Mouse (Mus musculus) left cerebral cortex, postnatal 4 days (tissue): Measurements from ENCODE around the gene Erp29. TPM values are rescaled to one million over a fixed set of nuclear protein-coding genes. Genes with fewer than 3 reads are reported as not detected.
"Not testable (repeated sequence)": the region's sequence is repeated elsewhere in the genome, so short reads cannot be mapped to it uniquely, and the experiment has no call there.

Experiments used
- DNase-seq: peaks from one replicate; pipeline ENCODE4 v3.0.0-alpha.2; 2022
- intact Hi-C: fragments of 180-260 bp; cut with DNase I; formaldehyde crosslinking; loops from one replicate; pipeline ENCODE4 v1.15.1; 2025
- total RNA-seq, 2 experiments: library from RNA; stranded (reverse); gene quantifications; 2 replicates each; pipeline ENCODE4 v1.2.3; 2021

Erp29 gene
- total RNA-seq = 100 to 1,000 TPM; 159 to 164 TPM

DNA sequence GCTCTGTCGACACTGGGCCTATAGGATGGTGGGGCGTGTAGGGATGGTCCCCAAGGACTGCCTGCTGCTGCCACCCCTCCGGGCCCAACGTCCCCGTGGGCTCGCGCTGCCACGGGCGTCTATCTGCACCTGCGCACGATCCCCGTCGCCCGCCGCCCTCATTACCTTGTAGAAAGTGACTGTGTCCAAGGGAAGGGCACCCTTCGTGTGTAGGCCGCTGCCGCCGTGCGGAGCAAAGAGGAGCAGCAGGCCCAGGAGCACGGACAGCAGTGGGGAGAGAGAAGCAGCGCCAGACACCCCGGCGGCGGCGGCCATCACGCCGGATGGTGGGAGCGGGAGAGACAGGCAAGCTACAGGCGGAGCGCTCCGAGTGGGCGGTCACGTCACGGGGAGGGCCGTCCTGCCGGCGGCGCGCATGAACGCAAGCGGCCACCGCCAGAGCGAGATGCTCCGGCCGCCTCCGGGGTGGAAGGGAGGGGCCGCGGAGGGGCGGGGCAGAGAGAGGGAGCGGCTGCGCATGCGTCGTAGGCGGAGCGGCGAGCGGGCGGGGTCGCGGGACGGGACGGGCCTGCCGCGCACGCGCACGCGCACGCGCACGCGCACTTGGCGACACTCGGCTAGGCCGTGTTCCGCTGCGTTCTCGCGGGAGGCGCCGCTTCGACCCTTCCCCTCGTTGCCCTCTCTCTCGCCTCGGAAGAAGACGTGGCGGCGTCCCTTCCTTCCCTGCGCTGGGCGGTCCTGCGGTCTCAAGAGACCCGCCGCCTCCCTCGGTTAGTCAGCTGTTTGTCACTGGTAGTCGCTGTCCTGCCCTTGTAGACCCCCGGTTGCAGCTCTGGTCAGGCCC, at the start of gene Erp29:
Gene Erp29 (minus strand): TSS at position 481 of the 844 bp plus-strand sequence.
- intact Hi-C loops = no loop called here
- peak; percentile 99 for DNase-seq

DNA sequence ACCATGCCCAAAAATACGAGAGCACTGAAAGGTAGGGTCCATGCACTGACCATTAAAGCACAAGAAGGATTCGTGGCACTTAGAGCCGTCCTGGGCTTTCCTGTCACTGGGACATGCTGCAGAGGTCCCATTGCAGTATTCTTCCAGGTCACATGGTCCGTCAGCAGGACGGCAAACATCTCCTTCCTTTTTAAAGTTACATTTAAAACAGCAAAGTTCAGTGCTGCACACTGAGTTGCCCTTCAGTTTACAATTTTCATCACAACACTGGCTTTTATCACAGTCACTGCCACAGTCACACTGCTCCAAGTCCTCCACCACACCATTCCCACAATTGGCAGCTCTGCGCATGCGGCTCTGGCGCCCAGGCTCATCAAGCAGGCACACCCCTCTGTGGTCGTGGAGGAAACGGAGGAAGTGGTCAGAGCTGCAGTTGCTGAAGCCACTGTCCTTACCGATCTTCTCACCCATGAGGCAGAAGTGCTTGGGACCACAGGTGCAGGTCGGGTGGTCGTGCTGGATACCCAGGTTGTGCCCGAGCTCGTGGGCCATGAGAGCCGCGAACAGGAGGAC, 49.2 kb upstream of the Erp29 start:
- intact Hi-C loops, DNase-seq: not testable (repeated sequence)

DNA sequence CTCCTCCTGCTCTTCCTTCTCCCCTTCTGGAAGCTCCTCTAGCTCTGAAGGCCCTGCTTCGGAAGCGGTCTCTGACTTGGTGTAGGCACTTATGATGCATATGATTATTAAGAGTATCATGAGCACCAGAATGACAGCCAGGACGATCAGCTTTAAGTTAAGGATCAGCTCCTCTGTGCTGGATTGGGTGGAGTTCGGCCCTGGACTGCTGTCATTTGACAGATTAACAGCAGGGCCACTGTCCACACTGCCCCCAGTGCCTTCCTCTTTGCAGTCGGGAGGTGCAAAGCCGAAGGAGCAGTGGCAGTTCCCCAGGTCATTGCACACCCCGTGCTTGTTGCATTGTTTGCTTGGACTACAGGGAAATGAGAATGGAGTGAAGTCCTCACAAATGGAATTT, 48.4 kb upstream of the Erp29 start:
- no peak for DNase-seq
- intact Hi-C loops = no loop called here

DNA sequence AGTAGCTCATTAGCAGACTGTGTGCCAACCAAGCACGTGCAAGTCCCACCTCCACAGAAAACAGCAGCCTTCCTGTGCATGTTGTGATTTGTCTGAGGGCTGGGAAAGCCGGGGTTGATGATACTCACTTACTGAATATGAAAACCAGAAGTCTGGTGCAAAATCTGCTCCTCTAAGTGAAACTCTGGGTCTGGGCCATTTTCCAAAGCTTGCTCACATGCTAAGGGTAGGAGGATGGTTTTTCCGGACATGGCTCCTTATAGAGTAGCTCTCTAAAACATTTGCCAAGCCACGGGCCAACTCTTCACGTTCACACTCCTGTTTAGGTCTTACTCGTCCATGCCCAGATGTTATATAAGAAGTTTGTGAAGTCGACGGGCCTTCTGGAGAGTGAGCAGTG, 41.0 kb upstream of the Erp29 start:
- intact Hi-C loops = no loop called here
- no peak for DNase-seq

DNA sequence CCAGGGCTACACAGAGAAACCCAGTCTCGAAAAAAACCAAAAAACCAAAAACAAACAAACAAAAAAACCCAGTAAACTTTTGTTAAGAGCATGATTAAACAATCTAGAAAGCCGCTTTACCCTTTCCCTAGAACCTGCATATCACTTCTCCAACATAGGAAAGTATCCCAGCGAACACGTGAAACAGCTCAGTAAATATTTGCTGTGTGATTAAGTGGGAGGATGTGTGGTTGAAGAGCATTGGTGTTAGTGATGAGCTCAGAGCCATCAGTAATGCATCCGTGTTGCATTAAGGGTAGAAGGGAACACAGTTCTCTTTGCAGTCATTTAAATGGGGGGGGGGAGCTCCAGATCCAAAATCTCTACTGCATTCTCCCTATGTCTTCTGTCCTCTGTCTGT, 32.5 kb upstream of the Erp29 start:
- DNase-seq = no peak
- intact Hi-C loops = no loop called here

DNA sequence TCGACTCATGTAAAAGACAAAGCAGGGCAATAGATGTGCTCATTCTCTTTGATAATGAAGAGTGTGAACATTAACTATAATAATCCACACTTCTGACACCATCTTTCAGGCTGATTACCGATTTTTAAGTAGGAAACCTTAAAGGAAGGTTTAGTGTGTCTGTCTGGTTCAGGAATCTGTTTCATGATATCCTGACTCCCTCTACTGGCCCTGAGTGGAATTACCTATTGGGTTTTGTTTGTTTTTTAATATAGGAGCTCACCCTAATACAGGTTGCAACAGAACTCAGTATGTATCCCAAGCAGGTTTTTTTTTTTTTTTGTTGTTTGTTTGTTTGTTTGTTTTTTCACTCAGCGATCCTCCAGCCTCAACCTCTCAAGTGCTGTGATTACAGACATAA, 25.4 kb upstream of the Erp29 start:
- intact Hi-C loops = no loop called here
- no peak for DNase-seq

DNA sequence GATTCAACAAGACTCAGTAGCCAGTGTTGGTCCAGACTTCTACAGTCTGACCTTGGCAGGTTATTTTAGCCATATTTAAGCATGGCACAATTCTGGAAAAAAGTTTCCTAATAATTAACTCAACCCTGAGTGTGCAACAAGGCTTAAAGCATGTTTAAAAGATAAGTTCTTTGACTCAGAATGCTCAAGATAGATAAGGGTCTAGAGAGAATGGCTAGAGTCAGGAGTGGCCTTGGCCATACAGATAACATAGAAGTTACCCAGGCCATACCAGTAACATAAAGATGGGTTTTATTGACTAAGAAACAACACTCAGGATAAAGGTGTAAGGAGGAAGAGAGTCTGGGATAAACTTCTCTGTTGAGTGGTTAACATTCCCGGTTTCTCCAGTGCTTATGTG, 23.7 kb upstream of the Erp29 start:
- intact Hi-C loops = no loop called here

DNA sequence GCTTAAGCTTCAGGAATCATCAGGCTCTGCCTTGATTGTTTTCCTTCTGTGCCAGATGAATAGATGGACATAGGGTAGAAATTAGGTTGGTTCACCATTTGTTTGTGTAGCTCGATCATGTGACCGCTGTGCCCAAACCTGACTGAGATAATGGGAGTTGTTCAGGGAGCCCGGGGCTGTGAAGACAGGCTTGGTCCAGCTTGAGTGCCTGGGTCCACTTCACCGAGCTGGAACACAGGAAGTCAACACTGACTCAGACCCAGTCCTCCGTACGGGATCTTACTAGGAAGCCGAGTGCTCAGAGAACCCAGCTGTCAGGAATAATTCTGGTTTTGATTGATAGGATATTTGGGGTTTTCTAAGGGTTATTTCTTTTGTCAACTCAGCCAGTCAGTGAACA, 22.3 kb upstream of the Erp29 start:
- no peak for DNase-seq
- intact Hi-C loops = no loop called here

More for the DNA sequence above, 23.7 kb upstream of the Erp29 start:
- DNase-seq = no peak

DNA sequence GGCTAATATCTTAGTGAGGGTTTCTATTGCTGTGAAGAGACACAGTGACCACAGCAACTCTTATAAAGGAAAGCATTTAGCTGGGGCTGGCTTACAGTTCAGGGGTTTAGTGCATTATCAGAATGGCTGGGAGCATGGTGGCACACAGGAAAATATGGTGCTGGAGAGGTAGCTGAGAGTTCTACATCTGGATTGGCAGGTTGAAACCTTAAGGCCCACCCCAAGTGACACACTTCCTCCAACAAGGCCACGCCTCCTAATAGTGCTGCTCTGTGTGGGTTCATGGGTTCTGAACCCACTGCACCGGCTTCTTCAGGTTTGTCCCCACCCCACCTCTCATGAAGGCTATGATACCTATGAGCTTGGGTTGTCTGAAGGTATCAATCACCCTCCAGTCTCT, 20.1 kb upstream of the Erp29 start:
- intact Hi-C loops = no loop called here
- DNase-seq = no peak

DNA sequence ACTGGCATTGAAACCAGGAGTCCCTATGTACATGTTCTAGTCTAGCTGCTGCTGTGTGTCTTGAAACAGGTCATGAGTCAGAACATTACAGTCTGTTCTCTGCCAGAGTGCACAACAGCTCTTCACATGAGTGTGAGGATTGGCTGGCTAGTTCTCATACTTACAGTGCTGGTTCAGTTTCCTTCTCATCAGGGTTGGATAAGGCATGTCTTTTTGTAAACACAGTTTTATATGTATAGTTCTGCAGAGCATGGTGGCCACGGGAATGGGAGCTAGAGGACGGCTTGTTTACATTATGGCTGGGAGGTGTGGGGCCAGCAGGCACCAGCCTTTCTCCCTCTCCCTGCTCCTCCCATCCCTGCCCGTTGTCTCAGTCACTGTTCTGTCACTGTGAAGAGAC, 17.3 kb upstream of the Erp29 start:
- no peak for DNase-seq
- intact Hi-C loops = no loop called here

DNA sequence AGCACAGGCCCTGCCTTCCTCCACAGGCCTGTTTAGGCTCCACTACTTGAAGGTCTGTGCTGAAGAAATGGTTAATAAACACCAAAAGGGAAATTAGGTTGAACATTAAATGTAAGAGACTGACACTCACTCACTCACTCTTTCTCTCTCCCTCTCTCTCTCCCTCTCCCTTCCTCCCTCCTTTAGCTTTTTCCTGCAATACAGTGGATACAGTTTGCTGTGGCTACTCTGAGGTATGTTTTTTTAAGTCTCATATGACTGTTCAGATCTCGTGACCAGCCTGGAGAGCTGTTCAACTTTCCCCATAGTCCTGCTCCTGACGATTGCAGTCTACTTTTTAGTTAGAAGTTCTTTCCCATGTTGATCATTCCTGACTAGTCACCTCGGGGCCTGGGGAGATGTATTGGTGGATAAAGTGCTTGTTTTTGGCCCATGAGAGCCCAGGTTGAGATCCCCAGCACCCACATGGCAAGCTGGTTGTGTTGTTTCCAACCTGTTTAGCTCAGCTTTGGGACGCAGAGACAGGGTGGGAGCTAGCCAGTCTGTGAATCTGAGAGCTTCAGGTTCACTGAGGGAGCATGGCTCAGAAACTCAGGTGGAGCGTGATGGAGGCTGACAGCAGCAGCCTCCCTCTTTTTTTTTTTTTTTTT, 11.4 kb upstream of the Erp29 start:
- intact Hi-C loops = no loop called here

DNA sequence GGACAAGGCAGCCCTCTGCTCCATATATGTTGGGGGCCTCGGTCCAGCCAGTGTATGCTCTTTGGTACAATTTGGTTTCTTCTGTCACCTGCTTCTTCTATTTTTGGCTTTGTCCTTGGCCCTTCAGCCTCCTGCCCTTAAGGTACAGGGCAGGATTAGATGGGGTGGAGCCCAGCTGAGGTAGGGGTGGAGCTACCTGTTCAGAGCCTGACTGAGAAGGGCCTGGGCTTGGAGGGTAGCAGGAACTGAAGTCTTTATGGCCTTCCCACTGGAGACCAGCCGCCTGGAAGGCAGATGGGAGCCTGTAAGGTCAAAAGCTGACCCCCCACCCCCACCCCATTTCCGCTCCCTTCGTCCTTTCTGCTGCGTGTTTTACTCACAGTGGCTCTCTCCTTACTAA, 10.7 kb upstream of the Erp29 start:
- intact Hi-C loops = no loop called here
- no peak for DNase-seq

More for the DNA sequence above, 11.4 kb upstream of the Erp29 start:
- no peak for DNase-seq

DNA sequence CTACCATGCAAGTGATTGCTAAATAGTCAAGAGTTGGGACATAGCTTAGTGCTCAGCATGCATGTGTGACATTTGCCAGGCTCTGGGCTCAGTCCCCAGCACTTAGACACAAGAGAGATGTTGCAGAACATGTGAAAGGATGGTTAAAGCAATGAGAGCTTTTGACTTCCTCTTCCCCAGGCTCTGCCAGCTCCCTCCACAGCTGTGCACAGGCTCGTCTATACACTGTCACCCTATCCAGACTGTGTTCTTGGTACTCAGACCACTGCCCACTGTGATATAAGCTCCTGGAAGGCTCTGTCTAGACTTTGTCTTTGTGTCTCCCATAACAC, 9.8 kb upstream of the Erp29 start:
- intact Hi-C loops = no loop called here
- DNase-seq = no peak

DNA sequence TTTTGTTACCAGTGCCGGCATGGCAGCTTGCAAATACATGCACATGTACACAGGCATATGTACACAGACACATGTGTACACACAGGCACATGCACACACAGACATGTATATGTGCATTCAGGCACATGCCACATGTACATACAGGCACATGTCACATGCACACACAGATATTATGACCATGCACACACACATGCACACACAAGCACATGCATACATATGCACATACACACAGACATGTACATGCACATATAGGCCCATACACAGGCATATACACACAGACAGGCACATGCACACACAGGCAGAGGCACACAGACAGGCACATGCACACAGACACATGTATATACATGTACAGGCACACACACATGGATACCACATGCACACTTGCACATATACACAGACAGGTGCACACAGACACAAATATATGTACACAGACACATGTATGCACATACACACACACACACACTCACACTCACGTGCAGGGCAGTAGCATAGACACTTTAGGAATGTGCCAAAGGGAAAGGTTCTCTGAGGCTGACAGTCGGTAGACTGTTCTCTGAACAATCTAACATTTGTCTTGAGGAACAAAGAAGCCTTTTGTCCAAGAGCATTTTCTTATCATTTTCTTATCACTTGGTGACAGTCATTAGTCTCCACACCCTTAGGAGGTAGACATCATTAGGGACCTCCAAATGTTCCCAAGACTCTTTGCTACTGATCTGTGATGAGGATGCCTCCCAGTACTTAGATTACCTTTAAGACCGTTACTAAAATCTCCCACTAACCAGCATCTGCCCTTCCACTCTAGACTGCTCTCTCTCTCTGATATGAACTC, 9.2 kb upstream of the Erp29 start:
- DNase-seq = no peak
- intact Hi-C loops = no loop called here

DNA sequence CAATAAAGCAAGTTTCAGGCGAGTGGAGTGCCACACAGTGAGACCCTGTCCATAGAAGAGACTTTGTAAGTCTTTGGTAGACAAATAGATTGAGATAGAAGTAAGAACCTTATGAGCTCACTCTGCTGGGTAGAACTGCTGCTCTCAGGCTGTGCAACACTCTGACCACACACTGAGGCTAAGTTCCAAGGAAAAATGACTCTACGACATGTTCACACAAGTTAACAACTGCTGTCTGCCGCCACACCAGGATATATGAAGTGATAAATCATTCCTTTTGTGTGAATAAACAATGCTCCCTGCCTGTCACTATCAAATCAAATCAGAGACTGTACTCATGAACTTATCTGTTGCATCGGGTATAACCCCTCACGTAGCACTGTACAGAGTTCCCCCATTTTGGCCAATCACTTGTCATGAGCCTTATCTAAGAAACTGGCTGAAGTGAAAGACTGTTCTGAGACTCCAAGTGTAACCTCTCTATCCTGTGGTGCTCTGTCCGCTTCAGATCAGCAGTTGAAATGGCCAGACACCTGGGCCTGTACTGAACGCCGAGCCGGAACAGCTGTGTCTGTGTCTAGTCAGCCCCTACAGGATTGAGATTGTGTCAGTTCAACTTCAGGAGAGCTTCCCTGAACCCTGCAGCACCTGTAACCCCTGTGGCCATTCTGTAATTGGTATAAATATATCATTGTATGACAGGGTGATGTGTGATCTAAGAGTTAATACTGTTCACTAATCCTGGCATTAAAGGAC, 3.4 kb upstream of the Erp29 start:
- intact Hi-C loops = no loop called here
- DNase-seq = no peak

DNA sequence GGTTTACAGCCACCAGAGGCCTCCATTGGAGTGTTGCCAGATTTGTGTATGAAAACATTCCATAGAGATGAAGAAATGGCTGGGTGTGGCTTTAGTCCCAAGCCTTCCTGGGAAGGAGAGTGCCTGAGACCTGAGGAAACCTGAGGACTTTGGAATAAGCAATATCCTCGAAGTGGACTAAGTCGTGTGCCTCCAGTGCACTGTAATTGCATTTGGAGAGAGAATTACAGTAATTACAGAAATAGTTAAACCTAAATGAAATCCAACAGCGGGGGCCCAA, 2.1 kb upstream of the Erp29 start:
- intact Hi-C loops = no loop called here
- no peak for DNase-seq

DNA sequence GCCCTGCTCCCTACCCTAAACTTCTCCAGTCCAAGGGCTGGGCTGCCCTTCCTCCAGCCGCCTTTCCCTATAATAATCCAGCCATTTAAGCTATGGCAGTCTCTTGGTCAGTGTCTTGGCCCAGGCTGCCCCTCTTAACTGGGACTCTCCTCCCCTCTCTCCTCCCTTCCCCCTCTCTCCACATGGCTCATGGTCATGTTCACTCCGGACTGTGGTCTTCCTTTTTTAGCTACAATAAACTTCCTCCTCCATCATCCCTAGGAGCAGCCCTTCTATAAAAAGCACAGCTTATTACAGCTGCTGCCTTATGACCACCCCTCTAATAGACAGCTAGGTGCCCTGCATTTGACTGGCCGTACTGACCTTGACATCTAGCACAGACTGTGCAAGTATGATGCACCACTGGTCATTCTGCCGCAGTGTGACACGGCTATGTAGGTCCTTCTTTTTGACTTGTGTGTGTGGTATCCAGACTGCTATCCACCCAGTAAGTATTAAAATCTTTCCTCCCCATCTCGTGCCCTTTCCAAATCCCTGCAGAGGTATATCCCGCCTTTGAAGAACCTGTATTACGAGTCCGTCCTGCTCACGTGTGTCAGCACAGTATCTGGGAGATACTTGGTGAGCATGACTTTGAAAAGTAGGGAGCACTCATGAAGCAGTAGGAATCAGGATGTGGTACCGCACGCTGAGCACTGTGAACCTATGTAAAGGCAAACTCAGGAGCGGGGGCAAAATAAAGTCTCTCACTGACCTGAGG, 1.6 kb upstream of the Erp29 start:
- intact Hi-C loops = no loop called here

DNA sequence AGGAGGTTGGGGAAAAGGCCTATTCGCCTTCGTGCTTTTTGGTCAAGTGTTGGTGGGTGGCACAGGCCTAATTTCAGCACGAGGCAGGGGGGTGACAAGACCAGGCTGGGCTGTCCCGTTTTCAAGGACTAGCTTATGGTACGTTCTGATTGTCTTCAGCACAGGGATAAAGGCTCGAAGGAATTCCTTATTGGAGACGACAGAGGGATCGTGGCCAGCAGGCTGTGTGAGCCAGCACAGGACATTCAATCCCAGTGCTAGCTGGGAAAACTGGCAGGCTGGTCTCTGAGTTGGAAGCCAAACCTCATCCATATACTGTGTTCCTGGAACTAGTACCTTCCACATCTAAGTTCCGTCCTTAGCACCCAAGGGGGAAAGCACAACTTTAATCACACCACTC, 600 bp upstream of the Erp29 start:
- intact Hi-C loops = no loop called here
- peak; percentile 39 for DNase-seq

More for the DNA sequence above, 1.6 kb upstream of the Erp29 start:
- DNase-seq = no peak

DNA sequence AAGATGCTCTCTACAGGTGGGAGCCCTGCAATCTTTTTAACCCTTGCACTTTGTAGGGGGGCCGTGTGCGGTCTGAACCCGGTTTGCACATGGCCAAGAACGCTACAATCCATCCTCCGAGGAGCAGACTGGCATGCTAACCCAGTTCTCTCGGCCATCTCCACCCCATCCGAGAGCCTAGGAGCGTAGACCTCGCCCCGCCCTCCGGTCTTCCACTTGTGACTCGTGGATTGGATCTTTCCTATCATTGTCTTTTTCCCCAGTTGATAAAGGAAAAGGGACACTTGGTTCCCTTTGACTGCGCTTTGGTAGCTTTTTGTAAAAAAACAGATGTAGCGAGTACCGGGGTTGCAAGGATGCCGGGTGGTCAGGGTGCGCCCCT, 671 bp downstream of the Erp29 start, which contains the start of gene Tmem116:
Gene Tmem116 (plus strand): TSS at position 250 of the 382 bp plus-strand sequence.
- intact Hi-C loops = no loop called here
- peak; percentile 39 for DNase-seq

DNA sequence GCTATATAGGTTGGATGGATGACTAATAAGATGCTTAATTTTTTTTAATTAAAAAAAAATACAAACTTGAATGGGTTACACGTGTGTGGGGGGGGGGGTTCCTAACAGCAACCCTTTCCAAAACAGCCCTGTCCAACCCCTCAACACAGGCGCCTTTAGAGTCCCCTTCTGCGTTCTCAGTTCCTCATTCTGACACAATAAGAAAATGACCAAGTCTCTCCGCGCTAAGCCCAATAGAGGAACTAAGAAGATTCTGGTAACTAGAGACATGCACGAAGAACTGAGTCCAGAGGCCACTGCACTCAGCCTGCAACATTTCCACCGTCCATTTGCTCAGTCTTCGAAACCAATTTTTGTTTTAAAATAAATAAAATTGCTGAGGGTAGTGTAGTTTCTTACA, 1.1 kb downstream of the Erp29 start:
- intact Hi-C loops = no loop called here
- DNase-seq = no peak
